Mouse (Mus musculus) lung, embryonic 14.5 days (tissue): ENCODE measurements around the gene Tprg. TPM values are rescaled to one million over a fixed set of nuclear protein-coding genes. Genes with fewer than 3 reads are reported as not detected.

Experiments used
- ATAC-seq: fragments of 200-750 bp; cut with Nextera tagmentation; 2 replicates; pipeline ENCODE4 v1.8.0; 2017; ENCODE audit warnings: mild to moderate bottlenecking, moderate TSS enrichment, moderate library complexity; ENCODE audit not compliant: insufficient read depth
- DNase-seq: peaks from one replicate; pipeline ENCODE4 v3.0.0-alpha.2; 2015
- H3K27ac ChIP-seq: fragments of 300-500 bp; sonication (generic); 2 replicates; pipeline ENCODE4 v1.5.1; 2014; ENCODE audit warnings: low read depth, mild to moderate bottlenecking, moderate library complexity
- H3K27me3 ChIP-seq: fragments of 300-500 bp; sonication (generic); 2 replicates; pipeline ENCODE4 v1.6.1; 2014; ENCODE audit warnings: low read length, control low read depth; ENCODE audit not compliant: insufficient read depth
- H3K36me3 ChIP-seq: fragments of 300-500 bp; sonication (generic); 2 replicates; pipeline ENCODE4 v1.6.1; 2014; ENCODE audit warnings: control low read depth; ENCODE audit not compliant: insufficient read depth
- H3K4me1 ChIP-seq: fragments of 300-500 bp; sonication (generic); 2 replicates; pipeline ENCODE4 v1.6.1; 2014; ENCODE audit warnings: antibody characterized with exemption, control low read depth; ENCODE audit not compliant: insufficient read depth
- H3K4me2 ChIP-seq: fragments of 300-500 bp; sonication (generic); 2 replicates; pipeline ENCODE4 v1.6.1; 2014; ENCODE audit warnings: mild to moderate bottlenecking
- H3K4me3 ChIP-seq: fragments of 300-500 bp; sonication (generic); 2 replicates; pipeline ENCODE4 v1.5.1; 2014; ENCODE audit warnings: low read depth, low read length
- H3K9ac ChIP-seq: fragments of 300-500 bp; sonication (generic); 2 replicates; pipeline ENCODE4 v1.6.1; 2014
- H3K9me3 ChIP-seq: fragments of 300-500 bp; sonication (generic); 2 replicates; pipeline ENCODE4 v1.6.1; 2016; ENCODE audit warnings: low read depth, low read length, control low read depth
- CTCF ChIP-seq: IDR thresholded peaks from 2 replicates; pipeline ENCODE4 v1.5.1; 2016; ENCODE audit warnings: antibody characterized with exemption, low read depth
- WGBS: fragments of 180-500 bp; shearing (Covaris S2); extraction: QIAGEN DNeasy Blood & Tissue Kit; methylation state at CpG from one replicate; pipeline ENCODE4 v1.1.7; 2014; 5-methylcytosine and 5-hydroxymethylcytosine counted together
- polyA plus RNA-seq: library from polyadenylated mRNA; unstranded; fragments of >200 nt; fragmentation: Nextera tagmentation; extraction: Ambion mirVana; gene quantifications from 2 replicates; pipeline ENCODE4 v1.2.1, GENCODE M21; 2014

Tprg gene
- polyA plus RNA-seq, 1 experiment from 2014 or later = 0.28 TPM

GRCm38 (mm10) chr16:25255603-25256260 lies 30.9 kb upstream of the Tprg start:
- TF ChIP-seq CTCF = no peak
- Histone ChIP-seq H3K4me2 (peak overlapping the region; percentile 18; the same call in 1 of the 2 replicates), H3K4me1 (no peaks in the 10 kb centered on the region), H3K36me3 (no peaks in the 10 kb centered on the region), H3K4me3 (no peak overlapping the region), H3K27ac (no peak overlapping the region), H3K27me3 (no peaks in the 10 kb centered on the region), H3K9me3 (no peaks in the 10 kb centered on the region), H3K9ac (no peak overlapping the region)
- 59% methylated on average over 8 of the region's 8 CpGs for WGBS
- peak; percentile 75 for ATAC-seq
- no peak for DNase-seq

- 76% methylated on average over 5 of the region's 5 CpGs for WGBS
- no peak for ATAC-seq
- no peaks in the 10 kb centered on the region for H3K4me1 ChIP-seq
Observed at GRCm38 (mm10) chr16:25262306-25262705, 24.3 kb upstream of the Tprg start.

DNA sequence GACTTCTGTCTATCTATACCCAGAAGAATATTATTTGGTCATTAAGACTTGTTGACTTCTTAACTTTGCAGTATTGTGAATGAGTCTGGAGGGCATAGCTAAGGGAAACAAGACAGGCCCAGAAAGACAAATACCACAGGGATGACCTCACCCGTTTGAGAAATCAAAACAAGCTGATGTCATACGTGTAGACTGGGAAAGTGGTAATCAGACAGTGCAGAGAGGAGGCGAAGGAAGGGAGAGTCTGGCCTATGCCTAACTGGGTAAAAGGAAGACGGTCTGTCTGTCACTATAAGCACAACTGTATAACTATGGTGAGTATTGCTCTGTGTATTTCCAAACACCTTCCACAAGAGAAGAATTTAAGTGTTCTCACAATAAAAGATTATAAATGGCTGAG lies 23.7 kb upstream of the Tprg start:
- peak; percentile 65; the same call in 1 of the 2 replicates for ATAC-seq
- H3K4me2 ChIP-seq = no peak overlapping the region

More at GRCm38 (mm10) chr16:25262306-25262705, 24.3 kb upstream of the Tprg start:
- H3K4me2 ChIP-seq = no peak overlapping the region
- TF ChIP-seq CTCF = no peak
- no peaks in the 10 kb centered on the region; the same call in 1 of the 2 replicates for H3K27me3 ChIP-seq
- no peak overlapping the region for H3K4me3 ChIP-seq
- H3K9ac ChIP-seq = no peak overlapping the region
- no peak overlapping the region for H3K27ac ChIP-seq
- H3K9me3 ChIP-seq = no peaks in the 10 kb centered on the region
- no peaks in the 10 kb centered on the region for H3K36me3 ChIP-seq
- DNase-seq = no peak

GRCm38 (mm10) chr16:25263520-25264149 lies 23.0 kb upstream of the Tprg start:
- peak; percentile 94 for TF ChIP-seq CTCF
- ATAC-seq (peak; percentile 56), DNase-seq (peak; percentile 95)
- H3K9me3 ChIP-seq = no peaks in the 10 kb centered on the region
- H3K27ac ChIP-seq = no peak overlapping the region
- H3K27me3 ChIP-seq = no peaks in the 10 kb centered on the region; the same call in 1 of the 2 replicates
- H3K4me3 ChIP-seq = no peak overlapping the region
- H3K4me1 ChIP-seq = no peaks in the 10 kb centered on the region
- H3K4me2 ChIP-seq = no peak overlapping the region
- H3K9ac ChIP-seq = no peak overlapping the region
- WGBS = 30% methylated on average over 9 of the region's 9 CpGs
- H3K36me3 ChIP-seq = no peaks in the 10 kb centered on the region

More for the DNA sequence above, 23.7 kb upstream of the Tprg start:
- no peak for TF ChIP-seq CTCF
- 40% methylated on average over 4 of the region's 4 CpGs for WGBS
- Histone ChIP-seq H3K27me3 (no peaks in the 10 kb centered on the region; the same call in 1 of the 2 replicates), H3K4me3 (no peak overlapping the region), H3K9me3 (no peaks in the 10 kb centered on the region), H3K4me1 (no peaks in the 10 kb centered on the region), H3K9ac (no peak overlapping the region), H3K27ac (no peak overlapping the region), H3K36me3 (no peaks in the 10 kb centered on the region)
- DNase-seq = no peak

- no peaks in the 10 kb centered on the region for H3K4me1 ChIP-seq
- WGBS = 72% methylated on average over 11 of the region's 11 CpGs
- H3K4me3 ChIP-seq = no peak overlapping the region
- no peaks in the 10 kb centered on the region for H3K9me3 ChIP-seq
- no peak overlapping the region for H3K9ac ChIP-seq
- H3K4me2 ChIP-seq = no peak overlapping the region
- no peaks in the 10 kb centered on the region; the same call in 1 of the 2 replicates for H3K27me3 ChIP-seq
- ATAC-seq (no peak), DNase-seq (no peak)
- no peaks in the 10 kb centered on the region for H3K36me3 ChIP-seq
- H3K27ac ChIP-seq = no peak overlapping the region
- TF ChIP-seq CTCF = no peak
Observed at GRCm38 (mm10) chr16:25265177-25265576, 21.4 kb upstream of the Tprg start.

GRCm38 (mm10) chr16:25268276-25268675 lies 18.3 kb upstream of the Tprg start:
- no peak for TF ChIP-seq CTCF
- no peaks in the 10 kb centered on the region for H3K4me1 ChIP-seq
- no peaks in the 10 kb centered on the region for H3K36me3 ChIP-seq

GRCm38 (mm10) chr16:25282563-25282962 lies 4.1 kb upstream of the Tprg start:
- no peaks in the 10 kb centered on the region for H3K9me3 ChIP-seq
- H3K27ac ChIP-seq = no peak overlapping the region
- no peak overlapping the region for H3K4me3 ChIP-seq
- H3K9ac ChIP-seq = no peak overlapping the region
- no peak for ATAC-seq
- H3K36me3 ChIP-seq = no peaks in the 10 kb centered on the region
- H3K4me1 ChIP-seq = no peaks in the 10 kb centered on the region
- no peak overlapping the region for H3K4me2 ChIP-seq
- WGBS = 66% methylated on average over 4 of the region's 4 CpGs
- TF ChIP-seq CTCF = no peak
- H3K27me3 ChIP-seq = no peaks in the 10 kb centered on the region
- no peak for DNase-seq

More at GRCm38 (mm10) chr16:25268276-25268675, 18.3 kb upstream of the Tprg start:
- no peak overlapping the region for H3K9ac ChIP-seq
- 29% methylated on average over 4 of the region's 4 CpGs for WGBS
- no peak overlapping the region for H3K4me3 ChIP-seq
- H3K4me2 ChIP-seq = no peak overlapping the region
- H3K27ac ChIP-seq = no peak overlapping the region
- ATAC-seq (no peak), DNase-seq (no peak)
- no peaks in the 10 kb centered on the region for H3K9me3 ChIP-seq
- H3K27me3 ChIP-seq = no peaks in the 10 kb centered on the region
